ENCODE assay signal across 14 mouse cellular contexts in genomic region chr8:41549220-41550094, GRCm38 (mm10).
A peak's percentile ranks its signal among the peaks of the same experiment; 100 is the strongest.
DNase-seq lines count a peak whose midpoint lies in the region; ATAC-seq and TF ChIP-seq lines count a peak whose summit lies in the region.
"Had no signal": no experiment of that assay in that cellular context is flagged by ENCODE, and none has a peak within 500 bp of the region (broad histone marks: within the 10 kb centered on the region; RNA-seq: fewer than 3 reads in every experiment).

No protein-coding gene starts in this region.

- no peak overlapping the region for H3K27ac ChIP-seq in kidney, embryonic 16.5 days (ENCODE audit: low read length)
- H3K27ac ChIP-seq in kidney, adult 2 months (ENCODE audit: insufficient read depth, low read depth, low read length): no peak overlapping the region
- H3K27ac ChIP-seq in midbrain, embryonic 16.5 days (ENCODE audit: low read length): peak overlapping the region; percentile 58; the same call in 1 of the 2 replicates
- H3K27ac ChIP-seq in midbrain, embryonic 13.5 days: no peak overlapping the region
- H3K27ac ChIP-seq: hindbrain, embryonic 13.5 days; liver, embryonic 14.5 days had no signal

- no peaks in the 10 kb centered on the region for H3K36me3 ChIP-seq in kidney, embryonic 16.5 days (ENCODE audit: insufficient read depth, low read length)
- no peaks in the 10 kb centered on the region for H3K36me3 ChIP-seq in kidney, adult 2 months (ENCODE audit: control insufficient read depth, insufficient read depth, low read length)
- no peaks in the 10 kb centered on the region for H3K36me3 ChIP-seq in midbrain, embryonic 16.5 days (ENCODE audit: control insufficient read depth, insufficient read depth, low read length)
- H3K36me3 ChIP-seq in midbrain, embryonic 13.5 days: no peaks in the 10 kb centered on the region
- H3K36me3 ChIP-seq: hindbrain, embryonic 13.5 days had no signal

- 0 out of 2 replicates have a peak, but pooled peaks cover 3% of the 10 kb centered on the region for H3K4me1 ChIP-seq in kidney, embryonic 16.5 days (ENCODE audit: insufficient read depth, low read length)
- H3K4me1 ChIP-seq in kidney, adult 2 months (ENCODE audit: control insufficient read depth, insufficient read depth, low read length): no peaks in the 10 kb centered on the region
- no peaks in the 10 kb centered on the region for H3K4me1 ChIP-seq in midbrain, embryonic 16.5 days (ENCODE audit: control insufficient read depth, insufficient read depth, low read length)
- H3K4me1 ChIP-seq in midbrain, embryonic 13.5 days (replicated peaks): no peaks in the 10 kb centered on the region
- H3K4me1 ChIP-seq: hindbrain, embryonic 13.5 days had no signal

- peak; percentile 13 for DNase-seq in embryo, embryonic 10.5 days (ENCODE audit: low spot score)
- no peak for DNase-seq in embryo, embryonic 11 days
- no peak for DNase-seq in kidney, adult 2 months
- DNase-seq in adrenal gland, postnatal 4 days (ENCODE audit: low spot score in 2 of 2): no peak
- DNase-seq in layer of hippocampus, postnatal 10 days (ENCODE audit: low spot score in 2 of 2): no peak
- DNase-seq: adrenal gland, postnatal 10 days; cerebellum, adult 9-10 months; retina, postnatal 1 day; thymus, postnatal 36 days had no signal

- no peak for TF ChIP-seq CTCF in kidney, adult 2 months (conservative IDR thresholded peaks at IDR 0.05; ENCODE audit: insufficient read depth, insufficient read length, low read depth, low read length)

- no peaks in the 10 kb centered on the region for H3K27me3 ChIP-seq in kidney, embryonic 16.5 days (ENCODE audit: insufficient read depth, low read length)
- no peaks in the 10 kb centered on the region for H3K27me3 ChIP-seq in kidney, adult 2 months (replicated peaks; ENCODE audit: control insufficient read depth, insufficient read depth, low read length)
- no peaks in the 10 kb centered on the region for H3K27me3 ChIP-seq in midbrain, embryonic 16.5 days (ENCODE audit: control insufficient read depth, insufficient read depth, low read depth, low read length)
- H3K27me3 ChIP-seq in midbrain, embryonic 13.5 days: no peaks in the 10 kb centered on the region
- H3K27me3 ChIP-seq: hindbrain, embryonic 13.5 days had no signal

- 0 out of 2 replicates have a peak overlapping the region, but pooled peaks have one; percentile 2 for H3K4me3 ChIP-seq in kidney, embryonic 16.5 days (ENCODE audit: low read length)
- H3K4me3 ChIP-seq in kidney, adult 2 months (ENCODE audit: insufficient read depth, low read depth, low read length): no peak overlapping the region
- no peak overlapping the region for H3K4me3 ChIP-seq in midbrain, embryonic 16.5 days (ENCODE audit: low read depth, low read length)
- H3K4me3 ChIP-seq in midbrain, embryonic 13.5 days (replicated peaks): no peak overlapping the region
- H3K4me3 ChIP-seq: hindbrain, embryonic 13.5 days had no signal

- peak overlapping the region; percentile 30 for H3K4me2 ChIP-seq in kidney, embryonic 16.5 days (replicated peaks; ENCODE audit: low read depth, low read length)
- H3K4me2 ChIP-seq in midbrain, embryonic 16.5 days (ENCODE audit: low read length): peak overlapping the region; percentile 15; the same call in 1 of the 2 replicates
- H3K4me2 ChIP-seq in midbrain, embryonic 13.5 days (replicated peaks): no peak overlapping the region
- H3K4me2 ChIP-seq: hindbrain, embryonic 13.5 days had no signal

- no peak for TF ChIP-seq POLR2A in kidney, adult 2 months (IDR thresholded peaks at IDR 0.05; ENCODE audit: low read depth, low read length)

- H3K9me3 ChIP-seq in kidney, embryonic 16.5 days (ENCODE audit: low read length): no peaks in the 10 kb centered on the region
- no peaks in the 10 kb centered on the region for H3K9me3 ChIP-seq in midbrain, embryonic 16.5 days (replicated peaks; ENCODE audit: control insufficient read depth, low read length, poor library complexity, severe bottlenecking)
- no peaks in the 10 kb centered on the region for H3K9me3 ChIP-seq in midbrain, embryonic 13.5 days
- H3K9me3 ChIP-seq: hindbrain, embryonic 13.5 days had no signal

- ATAC-seq in kidney, embryonic 16.5 days (ENCODE audit: low FRiP score, low TSS enrichment): no peak
- 0 out of 2 replicates have a peak, but pooled peaks have one; percentile 28 for ATAC-seq in midbrain, embryonic 16.5 days
- no peak for ATAC-seq in midbrain, embryonic 13.5 days

- no peak overlapping the region for H3K9ac ChIP-seq in kidney, embryonic 16.5 days (replicated peaks; ENCODE audit: low read length)
- H3K9ac ChIP-seq in midbrain, embryonic 16.5 days (ENCODE audit: low read depth, low read length): no peak overlapping the region
- H3K9ac ChIP-seq in midbrain, embryonic 13.5 days (replicated peaks): no peak overlapping the region
- H3K9ac ChIP-seq: hindbrain, embryonic 13.5 days; liver, embryonic 14.5 days had no signal

- 42% methylated on average over 25 of the region's 25 CpGs for WGBS in kidney, embryonic 16.5 days
- WGBS in kidney, adult 2 months: 34% methylated on average over 25 of the region's 25 CpGs
- WGBS in midbrain, embryonic 16.5 days: 64% methylated on average over 25 of the region's 25 CpGs
- 78% methylated on average over 25 of the region's 25 CpGs for WGBS in midbrain, embryonic 13.5 days
